Mouse (Mus musculus): ENCODE data around the gene Gdi2. TPM values are rescaled to one million over a fixed set of nuclear protein-coding genes. Genes with fewer than 3 reads are reported as not detected.
"Not testable (repeated sequence)": the region's sequence is repeated elsewhere in the genome, so short reads cannot be mapped to it uniquely, and the experiment has no call there.

The Gdi2 gene
- 533 and 539 TPM in 2 replicates for polyA plus RNA-seq (2014; fragmentation: Nextera tagmentation; extraction: Ambion mirVana)

- H3K9me3 ChIP-seq (replicated peaks; ENCODE audit: control insufficient read depth, low read length), result no peaks in the 10 kb centered on the region
- H3K27ac ChIP-seq (replicated peaks; ENCODE audit: low read depth, low read length), result peak within 1 kb of the TSS; percentile 93
- peak; percentile 94 for ATAC-seq (replicated peaks; ENCODE audit: insufficient number of reproducible peaks, low FRiP score, low TSS enrichment, low read depth)
- H3K9ac ChIP-seq (replicated peaks; ENCODE audit: low read length), result peak within 1 kb of the TSS; percentile 77
- H3K4me3 ChIP-seq (ENCODE audit: low read depth, low read length), result peak within 1 kb of the TSS; percentile 61
- no peaks in the 10 kb centered on the region for H3K36me3 ChIP-seq (replicated peaks; ENCODE audit: control insufficient read depth, insufficient read depth, low read depth, low read length)
- 0% methylated on average over 30 of the region's 47 CpGs for WGBS
- no peaks in the 10 kb centered on the region for H3K27me3 ChIP-seq (ENCODE audit: control insufficient read depth, insufficient read depth, low read length)
- H3K4me1 ChIP-seq (ENCODE audit: control insufficient read depth, insufficient read depth, low read length), result no peaks in the 10 kb centered on the region
- peak; percentile 97 for DNase-seq (ENCODE audit: low spot score)
- H3K4me2 ChIP-seq (ENCODE audit: low read depth, low read length), result peak within 1 kb of the TSS; percentile 68
These were observed at the start of gene Gdi2 for GRCm38 (mm10) chr13:3537594-3538222. TSS of gene Gdi2 (plus strand) at chr13:3538063.

DNA sequence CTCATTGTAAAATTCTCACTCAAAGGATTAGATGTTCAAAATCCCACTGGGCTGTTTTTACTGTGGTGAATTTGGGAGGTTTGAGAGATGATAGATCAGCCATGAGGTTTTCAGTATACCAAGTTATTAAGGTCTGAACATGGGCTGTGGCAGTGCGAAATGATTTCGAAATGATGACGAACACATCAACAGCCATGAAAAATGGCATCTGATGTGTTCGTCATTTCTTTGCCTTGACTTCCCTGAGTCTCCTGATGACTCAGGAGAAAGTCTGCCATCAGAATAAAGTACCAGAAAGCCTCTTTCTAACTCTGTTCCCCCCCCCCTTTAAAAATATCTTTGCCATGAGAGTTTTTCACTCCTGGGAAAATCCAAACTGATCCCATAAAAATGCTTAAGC is 42.3 kb upstream of the Gdi2 start:
- DNase-seq (ENCODE audit: low spot score), result no peak
- H3K4me1 ChIP-seq (ENCODE audit: control insufficient read depth, insufficient read depth, low read length), result no peaks in the 10 kb centered on the region
- H3K36me3 ChIP-seq (replicated peaks; ENCODE audit: control insufficient read depth, insufficient read depth, low read depth, low read length), result no peaks in the 10 kb centered on the region
- WGBS, result 95% methylated on average over 4 of the region's 4 CpGs
- H3K27me3 ChIP-seq (ENCODE audit: control insufficient read depth, insufficient read depth, low read length), result no peaks in the 10 kb centered on the region
- H3K27ac ChIP-seq (replicated peaks; ENCODE audit: low read depth, low read length), result no peak overlapping the region
- no peak overlapping the region for H3K4me2 ChIP-seq (ENCODE audit: low read depth, low read length)
- no peak for ATAC-seq (replicated peaks; ENCODE audit: insufficient number of reproducible peaks, low FRiP score, low TSS enrichment, low read depth)
- no peak overlapping the region for H3K9ac ChIP-seq (replicated peaks; ENCODE audit: low read length)
- H3K4me3 ChIP-seq (ENCODE audit: low read depth, low read length), result no peak overlapping the region
- no peaks in the 10 kb centered on the region for H3K9me3 ChIP-seq (replicated peaks; ENCODE audit: control insufficient read depth, low read length)

- not testable (repeated sequence) for H3K9me3 ChIP-seq (replicated peaks; ENCODE audit: control insufficient read depth, low read length); H3K36me3 ChIP-seq (replicated peaks; ENCODE audit: control insufficient read depth, insufficient read depth, low read depth, low read length); H3K27ac ChIP-seq (replicated peaks; ENCODE audit: low read depth, low read length); H3K9ac ChIP-seq (replicated peaks; ENCODE audit: low read length); H3K4me1 ChIP-seq (ENCODE audit: control insufficient read depth, insufficient read depth, low read length); DNase-seq (ENCODE audit: low spot score); H3K27me3 ChIP-seq (ENCODE audit: control insufficient read depth, insufficient read depth, low read length); H3K4me3 ChIP-seq (ENCODE audit: low read depth, low read length); H3K4me2 ChIP-seq (ENCODE audit: low read depth, low read length); ATAC-seq (replicated peaks; ENCODE audit: insufficient number of reproducible peaks, low FRiP score, low TSS enrichment, low read depth)
- WGBS, result 76% methylated on average over 6 of the region's 6 CpGs
These were observed 36.8 kb upstream of the Gdi2 start for GRCm38 (mm10) chr13:3501014-3501413.

GRCm38 (mm10) chr13:3515351-3515750 is 22.5 kb upstream of the Gdi2 start:
- H3K4me1 ChIP-seq (ENCODE audit: control insufficient read depth, insufficient read depth, low read length), result not testable (repeated sequence)
- WGBS, result 74% methylated on average over 6 of the region's 6 CpGs

GRCm38 (mm10) chr13:3519357-3519756 is 18.5 kb upstream of the Gdi2 start:
- H3K4me1 ChIP-seq (ENCODE audit: control insufficient read depth, insufficient read depth, low read length); H3K9me3 ChIP-seq (replicated peaks; ENCODE audit: control insufficient read depth, low read length); ATAC-seq (replicated peaks; ENCODE audit: insufficient number of reproducible peaks, low FRiP score, low TSS enrichment, low read depth); H3K27ac ChIP-seq (replicated peaks; ENCODE audit: low read depth, low read length); DNase-seq (ENCODE audit: low spot score); H3K36me3 ChIP-seq (replicated peaks; ENCODE audit: control insufficient read depth, insufficient read depth, low read depth, low read length); H3K27me3 ChIP-seq (ENCODE audit: control insufficient read depth, insufficient read depth, low read length); H3K4me3 ChIP-seq (ENCODE audit: low read depth, low read length); H3K4me2 ChIP-seq (ENCODE audit: low read depth, low read length); H3K9ac ChIP-seq (replicated peaks; ENCODE audit: low read length): not testable (repeated sequence)
- 88% methylated on average over 1 of the region's 4 CpGs for WGBS

More at GRCm38 (mm10) chr13:3515351-3515750, 22.5 kb upstream of the Gdi2 start:
- H3K27ac ChIP-seq (replicated peaks; ENCODE audit: low read depth, low read length); H3K4me3 ChIP-seq (ENCODE audit: low read depth, low read length); H3K4me2 ChIP-seq (ENCODE audit: low read depth, low read length); H3K9ac ChIP-seq (replicated peaks; ENCODE audit: low read length); H3K36me3 ChIP-seq (replicated peaks; ENCODE audit: control insufficient read depth, insufficient read depth, low read depth, low read length); H3K27me3 ChIP-seq (ENCODE audit: control insufficient read depth, insufficient read depth, low read length); ATAC-seq (replicated peaks; ENCODE audit: insufficient number of reproducible peaks, low FRiP score, low TSS enrichment, low read depth); H3K9me3 ChIP-seq (replicated peaks; ENCODE audit: control insufficient read depth, low read length): not testable (repeated sequence)
- peak; percentile 26 for DNase-seq (ENCODE audit: low spot score)

- not testable (repeated sequence) for H3K9me3 ChIP-seq (replicated peaks; ENCODE audit: control insufficient read depth, low read length); H3K4me3 ChIP-seq (ENCODE audit: low read depth, low read length); DNase-seq (ENCODE audit: low spot score); H3K4me1 ChIP-seq (ENCODE audit: control insufficient read depth, insufficient read depth, low read length); H3K27ac ChIP-seq (replicated peaks; ENCODE audit: low read depth, low read length); ATAC-seq (replicated peaks; ENCODE audit: insufficient number of reproducible peaks, low FRiP score, low TSS enrichment, low read depth); H3K9ac ChIP-seq (replicated peaks; ENCODE audit: low read length); H3K4me2 ChIP-seq (ENCODE audit: low read depth, low read length); H3K36me3 ChIP-seq (replicated peaks; ENCODE audit: control insufficient read depth, insufficient read depth, low read depth, low read length); H3K27me3 ChIP-seq (ENCODE audit: control insufficient read depth, insufficient read depth, low read length)
- WGBS, result 65% methylated on average over 1 of the region's 1 CpGs
These were observed 17.9 kb upstream of the Gdi2 start for GRCm38 (mm10) chr13:3519994-3520393.

GRCm38 (mm10) chr13:3523459-3523858 is 14.4 kb upstream of the Gdi2 start:
- no peaks in the 10 kb centered on the region for H3K9me3 ChIP-seq (replicated peaks; ENCODE audit: control insufficient read depth, low read length)
- H3K4me1 ChIP-seq (ENCODE audit: control insufficient read depth, insufficient read depth, low read length), result no peaks in the 10 kb centered on the region
- H3K27ac ChIP-seq (replicated peaks; ENCODE audit: low read depth, low read length), result no peak overlapping the region
- WGBS, result 80% methylated on average over 6 of the region's 6 CpGs
- no peak overlapping the region for H3K4me3 ChIP-seq (ENCODE audit: low read depth, low read length)
- no peak overlapping the region for H3K4me2 ChIP-seq (ENCODE audit: low read depth, low read length)
- no peaks in the 10 kb centered on the region for H3K27me3 ChIP-seq (ENCODE audit: control insufficient read depth, insufficient read depth, low read length)
- no peak overlapping the region for H3K9ac ChIP-seq (replicated peaks; ENCODE audit: low read length)
- no peaks in the 10 kb centered on the region for H3K36me3 ChIP-seq (replicated peaks; ENCODE audit: control insufficient read depth, insufficient read depth, low read depth, low read length)
- no peak for ATAC-seq (replicated peaks; ENCODE audit: insufficient number of reproducible peaks, low FRiP score, low TSS enrichment, low read depth)
- DNase-seq (ENCODE audit: low spot score), result no peak

DNA sequence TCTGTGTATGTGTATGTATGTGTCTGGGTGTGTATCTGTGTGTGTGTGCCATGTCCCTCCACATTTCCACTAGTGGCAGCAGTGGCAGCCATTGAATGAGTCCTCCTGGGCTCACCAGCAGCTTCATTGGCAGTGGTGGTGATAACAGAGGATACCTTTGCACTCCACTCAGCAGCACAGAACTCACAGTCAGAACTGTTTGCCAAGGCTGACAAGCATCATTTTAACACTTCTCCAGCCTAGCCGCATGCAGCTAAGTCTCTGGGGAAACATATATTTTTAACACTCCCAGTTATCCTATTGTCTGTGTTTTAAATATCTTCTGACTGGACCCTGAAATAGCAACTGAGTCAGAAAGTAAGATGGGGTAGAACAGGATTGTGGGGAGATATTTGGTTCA is 13.9 kb upstream of the Gdi2 start:
- Histone ChIP-seq H3K27me3 (ENCODE audit: control insufficient read depth, insufficient read depth, low read length) (no peaks in the 10 kb centered on the region), H3K9ac (replicated peaks; ENCODE audit: low read length) (no peak overlapping the region), H3K36me3 (replicated peaks; ENCODE audit: control insufficient read depth, insufficient read depth, low read depth, low read length) (no peaks in the 10 kb centered on the region), H3K9me3 (replicated peaks; ENCODE audit: control insufficient read depth, low read length) (no peaks in the 10 kb centered on the region), H3K4me2 (ENCODE audit: low read depth, low read length) (no peak overlapping the region), H3K27ac (replicated peaks; ENCODE audit: low read depth, low read length) (no peak overlapping the region), H3K4me1 (ENCODE audit: control insufficient read depth, insufficient read depth, low read length) (no peaks in the 10 kb centered on the region), H3K4me3 (ENCODE audit: low read depth, low read length) (no peak overlapping the region)
- ATAC-seq (replicated peaks; ENCODE audit: insufficient number of reproducible peaks, low FRiP score, low TSS enrichment, low read depth) (no peak), DNase-seq (ENCODE audit: low spot score) (no peak)
- WGBS, result 93% methylated on average over 1 of the region's 1 CpGs

All from embryonic facial prominence, embryonic 11.5 days (tissue).